Mouse (Mus musculus): ENCODE results near the gene Zfp292. TPM values are rescaled to one million over a fixed set of nuclear protein-coding genes. Genes with fewer than 3 reads are reported as not detected.

Zfp292 gene
- polyA plus RNA-seq, 1 experiment from 2014 or later = 25.0 TPM

- no peak overlapping the region for H3K27ac ChIP-seq (replicated peaks)
- H3K9me3 ChIP-seq = no peaks in the 10 kb centered on the region
- WGBS = 90% methylated on average over 4 of the region's 4 CpGs
- no peak for DNase-seq (ENCODE audit: low spot score)
- H3K4me3 ChIP-seq = no peak overlapping the region
- H3K36me3 ChIP-seq (replicated peaks) = peaks cover 72% of the 10 kb centered on the region
- H3K4me1 ChIP-seq = no peaks in the 10 kb centered on the region
- H3K27me3 ChIP-seq (replicated peaks; ENCODE audit: low read depth, poor library complexity, severe bottlenecking) = no peaks in the 10 kb centered on the region
These were observed 51.3 kb downstream of the Zfp292 start for GRCm38 (mm10) chr4:34831496-34831895.

GRCm38 (mm10) chr4:34829456-34829855 is 53.3 kb downstream of the Zfp292 start:
- Histone ChIP-seq H3K27me3 (replicated peaks; ENCODE audit: low read depth, poor library complexity, severe bottlenecking) (no peaks in the 10 kb centered on the region), H3K9me3 (no peaks in the 10 kb centered on the region), H3K4me3 (no peak overlapping the region), H3K36me3 (replicated peaks) (peaks cover 62% of the 10 kb centered on the region), H3K27ac (replicated peaks) (no peak overlapping the region), H3K4me1 (no peaks in the 10 kb centered on the region)
- DNase-seq (ENCODE audit: low spot score) = no peak
- WGBS = 93% methylated on average over 3 of the region's 3 CpGs

GRCm38 (mm10) chr4:34823901-34824300 is 58.9 kb downstream of the Zfp292 start:
- 89% methylated on average over 1 of the region's 1 CpGs for WGBS
- Histone ChIP-seq H3K4me3 (no peak overlapping the region), H3K36me3 (replicated peaks) (peaks cover 56% of the 10 kb centered on the region), H3K27ac (replicated peaks) (no peak overlapping the region), H3K4me1 (no peaks in the 10 kb centered on the region), H3K27me3 (replicated peaks; ENCODE audit: low read depth, poor library complexity, severe bottlenecking) (no peaks in the 10 kb centered on the region), H3K9me3 (no peaks in the 10 kb centered on the region)
- DNase-seq (ENCODE audit: low spot score) = no peak

- Histone ChIP-seq H3K9me3 (no peaks in the 10 kb centered on the region), H3K4me3 (no peak overlapping the region), H3K4me1 (no peaks in the 10 kb centered on the region), H3K36me3 (replicated peaks) (peaks cover 73% of the 10 kb centered on the region), H3K27me3 (replicated peaks; ENCODE audit: low read depth, poor library complexity, severe bottlenecking) (no peaks in the 10 kb centered on the region), H3K27ac (replicated peaks) (no peak overlapping the region)
- WGBS = 91% methylated on average over 4 of the region's 4 CpGs
- no peak for DNase-seq (ENCODE audit: low spot score)
These were observed 62.9 kb downstream of the Zfp292 start for GRCm38 (mm10) chr4:34819904-34820303.

GRCm38 (mm10) chr4:34801166-34802034 is 81.4 kb downstream of the Zfp292 start:
- peaks cover 29% of the 10 kb centered on the region for H3K36me3 ChIP-seq (replicated peaks)
- WGBS = 85% methylated on average over 14 of the region's 14 CpGs
- no peaks in the 10 kb centered on the region for H3K4me1 ChIP-seq
- no peak overlapping the region for H3K27ac ChIP-seq (replicated peaks)
- H3K27me3 ChIP-seq (replicated peaks; ENCODE audit: low read depth, poor library complexity, severe bottlenecking) = no peaks in the 10 kb centered on the region
- no peaks in the 10 kb centered on the region for H3K9me3 ChIP-seq
- no peak overlapping the region for H3K4me3 ChIP-seq
- DNase-seq (ENCODE audit: low spot score) = no peak

- H3K27ac ChIP-seq (replicated peaks) = no peak overlapping the region
- no peak for DNase-seq (ENCODE audit: low spot score)
- H3K4me1 ChIP-seq = no peaks in the 10 kb centered on the region
- no peaks in the 10 kb centered on the region for H3K27me3 ChIP-seq (replicated peaks; ENCODE audit: low read depth, poor library complexity, severe bottlenecking)
- 90% methylated on average over 2 of the region's 2 CpGs for WGBS
- no peak overlapping the region for H3K4me3 ChIP-seq
- peaks cover 5% of the 10 kb centered on the region for H3K36me3 ChIP-seq (replicated peaks)
- H3K9me3 ChIP-seq = no peaks in the 10 kb centered on the region
These were observed 84.8 kb downstream of the Zfp292 start for GRCm38 (mm10) chr4:34798005-34798404.

- no peaks in the 10 kb centered on the region; the same call in none of the 2 replicates for H3K36me3 ChIP-seq (replicated peaks)
- DNase-seq (ENCODE audit: low spot score) = no peak
- H3K27ac ChIP-seq (replicated peaks) = no peak overlapping the region
- no peaks in the 10 kb centered on the region for H3K4me1 ChIP-seq
- H3K4me3 ChIP-seq = no peak overlapping the region
- H3K27me3 ChIP-seq (replicated peaks; ENCODE audit: low read depth, poor library complexity, severe bottlenecking) = no peaks in the 10 kb centered on the region
- 74% methylated on average over 8 of the region's 8 CpGs for WGBS
- no peaks in the 10 kb centered on the region for H3K9me3 ChIP-seq
These were observed 85.3 kb downstream of the Zfp292 start for GRCm38 (mm10) chr4:34797294-34797983.

- DNase-seq (ENCODE audit: low spot score) = no peak
- H3K4me1 ChIP-seq = no peaks in the 10 kb centered on the region
- H3K27ac ChIP-seq (replicated peaks) = no peak overlapping the region
- no peaks in the 10 kb centered on the region for H3K27me3 ChIP-seq (replicated peaks; ENCODE audit: low read depth, poor library complexity, severe bottlenecking)
- H3K36me3 ChIP-seq (replicated peaks) = no peaks in the 10 kb centered on the region
- H3K4me3 ChIP-seq = no peak overlapping the region
- WGBS = 87% methylated on average over 5 of the region's 5 CpGs
- no peaks in the 10 kb centered on the region for H3K9me3 ChIP-seq
These were observed 86.5 kb downstream of the Zfp292 start for GRCm38 (mm10) chr4:34796294-34796693.

GRCm38 (mm10) chr4:34786476-34786875 is 96.3 kb downstream of the Zfp292 start:
- Histone ChIP-seq H3K27ac (replicated peaks) (no peak overlapping the region), H3K27me3 (replicated peaks; ENCODE audit: low read depth, poor library complexity, severe bottlenecking) (no peaks in the 10 kb centered on the region), H3K9me3 (no peaks in the 10 kb centered on the region), H3K36me3 (replicated peaks) (no peaks in the 10 kb centered on the region), H3K4me3 (no peak overlapping the region), H3K4me1 (0 out of 2 replicates have a peak, but pooled peaks cover 5% of the 10 kb centered on the region)
- no peak for DNase-seq (ENCODE audit: low spot score)
- WGBS = 90% methylated on average over 3 of the region's 3 CpGs

GRCm38 (mm10) chr4:34785646-34786045 is 97.1 kb downstream of the Zfp292 start:
- 0 out of 2 replicates have a peak, but pooled peaks cover 5% of the 10 kb centered on the region for H3K4me1 ChIP-seq
- 48% methylated on average over 2 of the region's 2 CpGs for WGBS
- no peaks in the 10 kb centered on the region for H3K9me3 ChIP-seq
- no peak for DNase-seq (ENCODE audit: low spot score)
- H3K36me3 ChIP-seq (replicated peaks) = no peaks in the 10 kb centered on the region
- H3K27me3 ChIP-seq (replicated peaks; ENCODE audit: low read depth, poor library complexity, severe bottlenecking) = no peaks in the 10 kb centered on the region
- H3K4me3 ChIP-seq = no peak overlapping the region
- H3K27ac ChIP-seq (replicated peaks) = no peak overlapping the region

GRCm38 (mm10) chr4:34784865-34785264 is 97.9 kb downstream of the Zfp292 start:
- Histone ChIP-seq H3K27ac (replicated peaks) (no peak overlapping the region), H3K4me3 (no peak overlapping the region), H3K36me3 (replicated peaks) (no peaks in the 10 kb centered on the region), H3K4me1 (0 out of 2 replicates have a peak, but pooled peaks cover 5% of the 10 kb centered on the region), H3K27me3 (replicated peaks; ENCODE audit: low read depth, poor library complexity, severe bottlenecking) (no peaks in the 10 kb centered on the region), H3K9me3 (no peaks in the 10 kb centered on the region)
- WGBS = 55% methylated on average over 5 of the region's 5 CpGs
- no peak for DNase-seq (ENCODE audit: low spot score)

GRCm38 (mm10) chr4:34782730-34783129 is 100.0 kb downstream of the Zfp292 start:
- H3K4me1 ChIP-seq = 0 out of 2 replicates have a peak, but pooled peaks cover 5% of the 10 kb centered on the region
- H3K27me3 ChIP-seq (replicated peaks; ENCODE audit: low read depth, poor library complexity, severe bottlenecking) = no peaks in the 10 kb centered on the region
- no peaks in the 10 kb centered on the region for H3K36me3 ChIP-seq (replicated peaks)
- H3K9me3 ChIP-seq = no peaks in the 10 kb centered on the region
- no peak overlapping the region for H3K4me3 ChIP-seq
- no peak overlapping the region for H3K27ac ChIP-seq (replicated peaks)
- 30% methylated on average over 4 of the region's 4 CpGs for WGBS
- DNase-seq (ENCODE audit: low spot score) = no peak

Measured in embryonic facial prominence, embryonic 10.5 days (tissue).